Mouse (Mus musculus): ENCODE measurements around the gene Lmntd1.

GRCm38 (mm10) chr6:145343457-145343856 lies 270.7 kb downstream of the Lmntd1 start:
- no peak for TF ChIP-seq GATA1 (IDR thresholded peaks at IDR 0.05; ENCODE audit: borderline replicate concordance, low read length)
- TF ChIP-seq FLI1 (IDR thresholded peaks at IDR 0.05; ENCODE audit: low read length): no peak
